Mouse (Mus musculus) T-helper 1 cell (primary cell): ENCODE data around the gene Tnfrsf21.

ENCODE experiments used
- in situ Hi-C: fragments of 300-600 bp; cut with MboI, MseI; formaldehyde crosslinking; loops from one replicate; pipeline ENCODE4 v1.15.1; 2025; ENCODE audit warnings: high pct_unique_total_duplicates

The Tnfrsf21 gene

DNA sequence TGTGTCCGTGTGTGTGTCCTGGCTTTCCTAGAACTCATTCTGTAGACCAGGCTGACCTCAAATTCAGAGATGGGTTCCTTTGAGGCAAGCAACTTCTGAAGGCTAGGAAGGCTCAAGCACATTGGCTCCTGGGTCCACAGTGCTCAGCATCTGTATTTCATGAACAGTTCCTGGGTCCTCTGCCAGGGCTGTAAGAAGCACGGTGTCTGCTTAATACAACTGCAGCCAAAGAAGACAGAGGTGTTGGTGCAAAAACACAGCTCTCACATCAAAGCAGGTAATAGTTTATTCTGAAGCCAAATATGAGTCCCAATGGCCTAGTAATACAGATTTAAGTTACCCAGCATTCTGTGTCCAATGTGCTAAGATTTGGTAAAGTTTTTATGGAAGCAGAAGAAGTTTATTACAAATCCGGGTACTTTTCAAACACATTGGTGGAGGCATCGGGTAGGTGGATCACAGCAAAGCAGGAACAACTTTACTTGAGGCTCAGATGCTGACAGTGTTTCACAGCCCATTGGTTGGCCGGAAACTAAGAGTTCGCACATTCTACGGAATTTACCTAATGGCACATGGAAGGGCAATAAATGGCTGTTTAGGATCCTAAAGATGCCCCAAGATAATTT, 112.7 kb downstream of the Tnfrsf21 start:
- in situ Hi-C loops, result no loop called here

GRCm38 (mm10) chr17:43130115-43130869, 113.9 kb downstream of the Tnfrsf21 start:
- in situ Hi-C loops, result no loop called here

GRCm38 (mm10) chr17:43130870-43131264, 114.5 kb downstream of the Tnfrsf21 start:
- in situ Hi-C loops, result no loop called here

DNA sequence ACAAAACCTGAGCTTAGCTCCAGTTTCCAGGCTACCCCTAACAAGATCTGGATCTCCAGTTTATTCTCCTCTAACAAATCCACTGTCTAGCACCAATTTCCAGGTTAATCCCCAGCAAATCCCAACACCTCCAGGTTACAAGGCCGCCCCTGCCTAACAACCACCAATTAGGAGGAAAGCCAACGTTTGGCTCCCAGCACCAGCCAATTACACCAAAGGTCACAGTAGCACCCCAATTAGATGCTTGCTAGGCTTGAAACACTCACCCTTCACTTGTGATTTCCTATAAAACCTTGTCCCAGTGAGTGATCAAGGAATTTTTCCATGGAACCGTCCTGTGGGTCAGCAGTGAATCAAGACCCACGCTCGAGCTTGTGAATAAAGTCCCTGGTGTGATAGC, 116.1 kb downstream of the Tnfrsf21 start:
- in situ Hi-C loops, result no loop called here

GRCm38 (mm10) chr17:43133106-43133505, 116.8 kb downstream of the Tnfrsf21 start:
- in situ Hi-C loops, result no loop called here

DNA sequence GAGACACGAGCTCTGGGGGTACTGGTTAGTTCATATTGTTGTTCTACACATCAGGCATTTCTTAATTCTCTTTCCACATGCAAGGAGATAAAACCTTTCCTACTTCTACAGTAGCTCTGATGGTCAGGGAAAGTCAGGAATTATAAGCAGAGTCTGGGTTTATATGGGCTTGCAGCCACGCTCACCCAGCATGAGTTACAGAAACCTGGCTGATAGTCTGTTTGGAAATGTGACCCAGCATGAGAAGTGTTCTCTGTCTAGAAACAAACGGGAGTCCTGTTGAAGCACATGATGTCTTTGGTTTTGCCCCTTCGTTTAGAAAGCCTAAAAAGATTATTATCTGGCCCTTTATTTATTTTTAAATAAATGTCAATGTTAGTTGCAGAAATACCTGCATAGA, 118.6 kb downstream of the Tnfrsf21 start:
- in situ Hi-C loops, result no loop called here

DNA sequence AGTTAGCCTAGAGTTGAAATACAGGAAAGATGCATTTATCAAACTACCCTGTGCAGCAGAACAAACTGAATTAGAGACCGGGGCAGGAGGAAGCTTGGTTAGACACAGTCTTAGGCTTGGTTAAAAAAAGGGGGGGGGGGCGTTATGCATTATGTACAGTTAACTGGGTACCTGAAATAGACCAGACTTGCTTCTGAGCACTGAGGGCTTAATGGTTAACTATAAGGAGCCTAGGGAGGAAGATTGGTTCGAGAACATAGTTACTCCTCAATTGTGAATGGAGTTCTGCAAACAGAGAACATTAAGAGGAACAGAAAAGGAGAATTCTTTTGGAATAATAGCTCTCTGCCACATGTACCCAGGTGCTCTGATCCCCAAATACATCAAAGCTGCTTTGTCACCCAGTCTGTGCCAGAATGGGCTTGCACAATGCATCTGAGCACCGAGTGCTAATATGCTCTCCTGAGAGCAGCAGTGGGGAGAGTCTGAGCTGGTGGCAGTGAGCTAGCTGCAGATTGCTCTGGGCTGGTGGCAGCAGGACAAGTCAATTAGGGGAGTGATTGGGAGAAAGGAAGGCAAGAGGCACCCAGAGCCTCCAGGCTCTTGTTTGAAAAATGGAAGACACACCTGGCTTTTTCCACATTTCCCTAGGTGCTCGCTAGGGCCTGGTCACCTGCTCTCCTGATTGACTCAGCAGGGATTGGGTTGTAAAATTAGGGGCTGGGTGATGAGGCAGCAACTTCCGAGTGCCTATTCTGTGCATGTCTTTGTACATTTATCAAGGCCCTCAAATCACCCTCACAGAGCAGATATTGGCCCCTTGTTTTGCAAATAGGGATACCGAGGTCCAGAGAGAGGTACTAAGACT, 119.3 kb downstream of the Tnfrsf21 start:
- in situ Hi-C loops, result no loop called here

- in situ Hi-C loops, result no loop called here
These were observed 120.4 kb downstream of the Tnfrsf21 start for GRCm38 (mm10) chr17:43136720-43137119.

DNA sequence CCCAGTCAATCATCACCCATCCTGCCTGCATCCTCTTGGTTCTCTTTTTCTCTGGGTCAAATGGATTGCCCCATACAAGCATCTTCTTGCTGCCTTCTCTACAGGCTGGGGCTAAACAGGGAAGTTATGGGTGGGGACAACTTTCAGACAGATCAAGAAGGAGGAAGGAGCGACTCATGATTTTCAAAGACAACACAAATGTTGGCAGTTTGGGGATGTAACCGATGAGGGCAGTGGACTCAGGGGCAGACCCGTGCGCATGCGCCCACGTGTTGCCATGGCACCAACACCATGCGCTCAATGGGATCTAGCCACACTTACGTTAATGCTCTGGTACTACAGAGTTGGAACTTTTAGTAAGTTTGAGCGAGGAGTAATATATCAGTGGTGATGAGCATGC, 121.5 kb downstream of the Tnfrsf21 start:
- in situ Hi-C loops, result no loop called here

- in situ Hi-C loops, result no loop called here
These were observed 122.0 kb downstream of the Tnfrsf21 start for GRCm38 (mm10) chr17:43138356-43138755.
